Mouse (Mus musculus) hindbrain, embryonic 16.5 days (tissue): ENCODE data around the gene Prkg1. TPM values are rescaled to one million over a fixed set of nuclear protein-coding genes. Genes with fewer than 3 reads are reported as not detected.
A peak's percentile ranks its signal among the peaks of the same experiment; 100 is the strongest.

Experiments
- ATAC-seq: fragments of 200-750 bp; cut with Nextera tagmentation; 2 replicates; pipeline ENCODE4 v1.8.0; 2017; ENCODE audit warnings: moderate TSS enrichment, moderate library complexity
- H3K27ac ChIP-seq: fragments of 300-500 bp; sonication (generic); 2 replicates; pipeline ENCODE4 v1.5.1; 2014; ENCODE audit warnings: low read depth, mild to moderate bottlenecking, control low read depth, low read length, moderate library complexity
- H3K27me3 ChIP-seq: fragments of 300-500 bp; sonication (generic); replicated peaks from 2 replicates; pipeline ENCODE4 v1.6.1; 2014; ENCODE audit warnings: low read length; ENCODE audit not compliant: control insufficient read depth, insufficient read depth
- H3K36me3 ChIP-seq: fragments of 300-500 bp; sonication (generic); 2 replicates; pipeline ENCODE4 v1.6.1; 2014; ENCODE audit warnings: mild to moderate bottlenecking, low read length, moderate library complexity, mixed read lengths; ENCODE audit not compliant: control insufficient read depth, insufficient read depth
- H3K4me1 ChIP-seq: fragments of 300-500 bp; sonication (generic); 2 replicates; pipeline ENCODE4 v1.6.1; 2014; ENCODE audit warnings: low read depth, low read length; ENCODE audit not compliant: control insufficient read depth, insufficient read depth
- H3K4me2 ChIP-seq: fragments of 300-500 bp; sonication (generic); 2 replicates; pipeline ENCODE4 v1.6.1; 2014; ENCODE audit warnings: mild to moderate bottlenecking, low read length, control low read depth, moderate library complexity
- H3K4me3 ChIP-seq: fragments of 300-500 bp; sonication (generic); 2 replicates; pipeline ENCODE4 v1.5.1; 2014; ENCODE audit warnings: mild to moderate bottlenecking, low read length, control low read depth, moderate library complexity
- H3K9ac ChIP-seq: fragments of 300-500 bp; sonication (generic); 2 replicates; pipeline ENCODE4 v1.6.1; 2014; ENCODE audit warnings: low read depth, mild to moderate bottlenecking, control low read depth, low read length, moderate library complexity
- H3K9me3 ChIP-seq: fragments of 300-500 bp; sonication (generic); 2 replicates; pipeline ENCODE4 v1.6.1; 2014; ENCODE audit warnings: mild to moderate bottlenecking, low read length, moderate library complexity; ENCODE audit not compliant: control insufficient read depth
- WGBS: fragments of 180-500 bp; shearing (Covaris S2); extraction: QIAGEN DNeasy Blood & Tissue Kit; methylation state at CpG from one replicate; pipeline ENCODE4 v1.1.7; 2014; 5-methylcytosine and 5-hydroxymethylcytosine counted together
- polyA plus RNA-seq: library from polyadenylated mRNA; unstranded; fragments of >200 nt; fragmentation: Nextera tagmentation; extraction: Ambion mirVana; gene quantifications from 2 replicates; pipeline ENCODE4 v1.2.1, GENCODE M21; 2015

Gene Prkg1
- polyA plus RNA-seq, 1 experiment from 2014 or later, result 4.8 TPM

DNA sequence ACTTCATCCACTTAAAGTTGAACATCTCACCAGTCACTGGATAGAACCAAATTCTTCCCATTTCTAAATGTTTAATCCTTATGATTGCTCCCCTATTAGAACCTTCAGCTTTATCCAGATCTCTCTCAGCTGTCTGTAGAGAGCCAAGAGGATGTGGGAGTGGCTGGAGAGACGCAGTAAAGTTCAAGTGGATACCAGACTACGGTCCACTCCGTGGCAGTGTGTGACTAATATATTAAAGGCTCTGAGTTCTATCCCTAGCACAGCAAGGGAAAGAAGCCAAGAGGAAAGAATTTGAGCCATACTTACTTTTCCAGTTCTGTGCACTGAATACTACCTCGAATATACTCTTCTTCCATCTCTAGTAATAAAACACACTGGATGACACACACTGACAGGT is 919.9 kb downstream of the Prkg1 start:
- Histone ChIP-seq H3K27ac (no peak overlapping the region), H3K36me3 (no peaks in the 10 kb centered on the region), H3K9me3 (no peaks in the 10 kb centered on the region), H3K4me1 (no peaks in the 10 kb centered on the region), H3K4me3 (no peak overlapping the region), H3K9ac (no peak overlapping the region), H3K27me3 (no peaks in the 10 kb centered on the region), H3K4me2 (no peak overlapping the region)
- WGBS, result 83% methylated on average over 4 of the region's 4 CpGs
- no peak for ATAC-seq

DNA sequence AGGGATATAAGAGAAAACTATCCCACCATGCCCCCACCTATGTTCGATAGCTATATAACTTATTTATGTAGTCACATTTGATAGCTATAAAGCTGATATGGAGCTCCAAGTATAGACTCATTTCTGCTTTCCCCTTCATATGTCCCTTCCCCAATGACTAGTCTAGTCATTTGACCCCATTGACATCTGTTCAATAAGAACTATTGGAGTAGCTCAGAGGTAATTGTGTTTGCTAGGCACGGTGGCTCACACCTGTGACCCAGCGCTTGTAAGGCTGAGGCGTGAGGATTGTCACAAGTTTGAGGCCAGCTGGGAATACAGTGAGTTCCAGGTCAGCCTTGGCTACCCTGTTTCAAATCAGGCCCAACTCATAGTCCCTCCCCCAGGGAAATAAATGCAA is 921.2 kb downstream of the Prkg1 start:
- Histone ChIP-seq H3K27ac (no peak overlapping the region), H3K4me3 (no peak overlapping the region), H3K36me3 (no peaks in the 10 kb centered on the region), H3K4me1 (no peaks in the 10 kb centered on the region), H3K9me3 (no peaks in the 10 kb centered on the region), H3K4me2 (no peak overlapping the region), H3K27me3 (no peaks in the 10 kb centered on the region), H3K9ac (no peak overlapping the region)
- 75% methylated on average over 4 of the region's 4 CpGs for WGBS
- peak; percentile 70 for ATAC-seq

DNA sequence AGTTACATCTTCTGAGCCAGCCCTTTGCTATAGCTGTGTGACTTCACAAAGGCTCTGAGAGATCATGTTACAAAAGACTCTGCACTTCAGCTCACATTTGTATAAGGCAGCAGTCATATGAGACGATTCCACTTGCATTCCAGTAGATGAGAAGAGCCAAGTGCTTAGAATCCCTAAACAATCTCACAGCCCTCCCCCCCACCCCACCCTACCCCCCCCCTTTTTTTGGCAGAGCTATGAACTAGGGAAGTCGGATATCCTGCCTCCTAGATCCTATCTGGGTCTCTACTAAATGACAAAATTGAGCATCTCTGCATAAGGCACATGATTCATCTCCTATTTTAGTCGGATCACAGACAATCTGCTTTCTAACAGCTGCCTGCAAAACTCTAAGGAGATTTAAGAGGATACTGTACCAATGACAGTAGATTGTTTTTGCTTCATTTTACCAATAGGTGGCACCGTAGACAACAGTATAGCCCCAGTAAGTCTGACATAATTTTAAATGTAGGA is 921.7 kb downstream of the Prkg1 start:
- Histone ChIP-seq H3K27me3 (no peaks in the 10 kb centered on the region), H3K9me3 (no peaks in the 10 kb centered on the region), H3K36me3 (no peaks in the 10 kb centered on the region), H3K4me1 (no peaks in the 10 kb centered on the region), H3K4me3 (no peak overlapping the region), H3K9ac (peak overlapping the region; percentile 45), H3K27ac (no peak overlapping the region), H3K4me2 (peak overlapping the region; percentile 25; the same call in 1 of the 2 replicates)
- ATAC-seq, result peak; percentile 94
- 13% methylated on average over 4 of the region's 4 CpGs for WGBS

DNA sequence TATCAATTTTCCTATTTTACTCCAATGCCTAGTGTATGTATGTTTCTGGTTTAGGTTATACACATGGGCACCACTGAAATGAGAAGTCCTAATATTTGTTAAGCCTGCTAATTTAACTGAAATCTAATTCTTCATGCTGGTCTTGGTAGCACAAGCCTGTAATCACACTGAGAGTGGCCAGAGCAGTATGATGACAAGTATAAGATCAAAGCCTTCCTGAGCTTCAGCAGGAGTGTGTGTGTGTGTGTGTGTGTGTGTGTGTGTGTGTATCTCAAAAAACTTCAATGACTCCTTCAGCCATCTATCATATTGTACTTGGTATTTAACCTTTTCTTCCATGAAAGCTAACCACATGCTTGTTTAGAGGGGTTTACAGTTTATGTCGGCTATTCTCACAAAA is 922.2 kb downstream of the Prkg1 start:
- ATAC-seq, result no peak
- WGBS, result 77% methylated on average over 1 of the region's 1 CpGs
- H3K4me3 ChIP-seq, result no peak overlapping the region
- no peak overlapping the region for H3K9ac ChIP-seq
- no peaks in the 10 kb centered on the region for H3K27me3 ChIP-seq
- H3K9me3 ChIP-seq, result no peaks in the 10 kb centered on the region
- H3K4me2 ChIP-seq, result no peak overlapping the region
- H3K36me3 ChIP-seq, result no peaks in the 10 kb centered on the region
- H3K4me1 ChIP-seq, result no peaks in the 10 kb centered on the region
- no peak overlapping the region for H3K27ac ChIP-seq

DNA sequence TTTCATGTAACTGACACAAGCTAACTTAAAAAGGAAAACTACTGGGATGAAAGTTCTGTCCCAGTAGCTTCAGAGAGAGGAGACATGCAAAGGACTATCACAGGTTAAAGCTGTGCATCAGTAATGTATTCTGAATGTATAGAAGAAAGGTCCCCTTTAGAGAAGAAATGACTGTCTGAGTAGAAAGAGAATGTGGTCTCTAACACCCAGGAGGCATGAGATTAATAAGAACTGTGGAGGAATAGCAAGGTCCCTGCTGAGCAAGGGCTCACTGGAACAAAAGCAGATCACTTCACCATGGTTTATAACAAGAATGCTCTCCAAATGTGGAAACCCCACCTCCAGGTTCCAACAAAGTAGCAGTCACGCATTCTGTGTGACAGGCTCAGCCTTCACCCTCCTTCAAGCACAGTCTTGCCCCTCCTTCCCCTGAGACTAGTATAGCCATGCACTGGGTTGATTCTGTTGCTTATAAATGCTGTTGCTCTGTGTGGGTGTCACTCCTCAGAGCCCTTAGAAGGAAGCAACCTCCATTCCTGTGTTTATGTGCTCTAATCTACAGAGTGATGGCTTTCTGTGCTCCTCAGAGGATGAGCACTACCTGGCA is 931.7 kb downstream of the Prkg1 start:
- H3K9ac ChIP-seq, result no peak overlapping the region
- ATAC-seq, result no peak
- 26% methylated on average over 1 of the region's 1 CpGs for WGBS

DNA sequence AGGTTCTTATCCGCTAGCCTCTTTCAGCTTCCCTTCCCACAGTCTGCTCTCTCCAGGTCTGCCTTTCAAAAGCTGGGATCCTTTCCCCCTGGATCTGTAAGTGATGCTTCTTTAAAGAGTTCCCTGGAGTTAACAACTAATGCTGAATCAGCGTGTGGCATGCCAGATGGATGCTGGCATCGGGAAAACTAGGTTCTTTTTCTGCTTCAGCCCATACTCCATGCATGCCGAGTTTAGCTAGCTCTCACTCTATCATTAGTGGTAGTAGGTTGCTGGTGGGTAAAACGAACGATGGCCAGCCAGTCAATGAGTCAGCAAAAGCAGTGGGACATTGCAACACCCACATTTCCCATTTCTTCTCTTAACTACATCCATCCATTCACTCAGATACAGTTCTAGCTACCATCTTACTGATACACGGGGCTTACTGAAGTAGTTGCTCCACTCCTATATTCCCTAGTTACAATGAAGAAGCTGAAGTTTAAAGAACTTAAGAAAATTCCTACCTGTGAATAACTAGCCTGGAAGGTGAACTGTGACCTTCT is 935.5 kb downstream of the Prkg1 start:
- H3K4me2 ChIP-seq, result no peak overlapping the region
- no peaks in the 10 kb centered on the region for H3K9me3 ChIP-seq
- no peaks in the 10 kb centered on the region for H3K36me3 ChIP-seq
- no peak overlapping the region for H3K9ac ChIP-seq
- ATAC-seq, result no peak
- H3K4me3 ChIP-seq, result no peak overlapping the region
- no peaks in the 10 kb centered on the region for H3K4me1 ChIP-seq
- H3K27ac ChIP-seq, result no peak overlapping the region
- no peaks in the 10 kb centered on the region for H3K27me3 ChIP-seq
- 87% methylated on average over 7 of the region's 7 CpGs for WGBS

More for the DNA sequence above, 931.7 kb downstream of the Prkg1 start:
- H3K9me3 ChIP-seq, result no peaks in the 10 kb centered on the region
- H3K4me2 ChIP-seq, result no peak overlapping the region
- no peak overlapping the region for H3K4me3 ChIP-seq
- H3K27ac ChIP-seq, result no peak overlapping the region
- no peaks in the 10 kb centered on the region for H3K4me1 ChIP-seq
- no peaks in the 10 kb centered on the region for H3K27me3 ChIP-seq
- H3K36me3 ChIP-seq, result no peaks in the 10 kb centered on the region

DNA sequence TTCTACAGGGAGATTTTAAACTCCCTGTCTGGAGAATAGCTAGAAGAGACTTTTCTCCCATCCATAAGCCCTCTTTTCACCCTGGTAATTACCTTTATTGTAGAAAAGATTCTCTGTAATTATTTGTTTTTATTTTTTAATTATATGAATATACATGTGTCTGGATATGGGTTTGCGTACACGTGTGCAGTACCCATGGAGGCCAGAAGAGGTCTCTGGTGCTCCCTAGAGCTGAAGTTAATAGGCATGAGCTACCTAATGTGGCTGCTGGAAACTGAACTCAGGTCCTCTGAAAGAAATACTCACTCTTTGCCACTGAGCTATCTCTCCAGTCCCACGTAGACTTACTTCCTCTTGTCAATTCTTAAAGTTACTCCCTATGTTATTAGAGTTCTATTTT is 937.0 kb downstream of the Prkg1 start:
- no peak for ATAC-seq
- H3K27ac ChIP-seq, result no peak overlapping the region

DNA sequence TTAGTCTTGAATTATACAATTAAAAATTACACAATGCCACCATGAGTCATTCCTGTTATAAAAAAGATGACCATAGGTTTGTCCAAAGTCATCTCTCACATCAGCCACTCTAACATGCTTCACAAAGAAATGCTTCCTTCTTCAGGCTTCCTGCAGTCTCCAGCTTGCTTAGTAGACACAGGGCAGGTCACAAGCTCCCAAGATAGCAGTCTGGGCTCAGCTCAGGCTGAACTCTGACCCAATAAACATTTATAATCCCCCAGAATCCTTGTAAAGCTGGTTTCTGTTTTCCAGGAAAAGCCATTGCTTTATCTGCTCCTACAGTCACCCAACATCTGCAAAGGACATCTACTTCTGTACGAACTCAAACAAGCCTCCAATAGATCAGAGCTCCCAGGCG is 938.7 kb downstream of the Prkg1 start:
- Histone ChIP-seq H3K36me3 (no peaks in the 10 kb centered on the region), H3K9ac (no peak overlapping the region), H3K27me3 (no peaks in the 10 kb centered on the region), H3K4me3 (no peak overlapping the region), H3K4me1 (no peaks in the 10 kb centered on the region), H3K27ac (no peak overlapping the region), H3K4me2 (no peak overlapping the region), H3K9me3 (no peaks in the 10 kb centered on the region)
- no peak for ATAC-seq
- WGBS, result 77% methylated on average over 2 of the region's 2 CpGs

More for the DNA sequence above, 937.0 kb downstream of the Prkg1 start:
- no peaks in the 10 kb centered on the region for H3K4me1 ChIP-seq
- no peaks in the 10 kb centered on the region for H3K9me3 ChIP-seq
- H3K36me3 ChIP-seq, result no peaks in the 10 kb centered on the region
- H3K9ac ChIP-seq, result no peak overlapping the region
- WGBS, result 82% methylated on average over 3 of the region's 3 CpGs
- H3K27me3 ChIP-seq, result no peaks in the 10 kb centered on the region
- no peak overlapping the region for H3K4me2 ChIP-seq
- H3K4me3 ChIP-seq, result no peak overlapping the region

DNA sequence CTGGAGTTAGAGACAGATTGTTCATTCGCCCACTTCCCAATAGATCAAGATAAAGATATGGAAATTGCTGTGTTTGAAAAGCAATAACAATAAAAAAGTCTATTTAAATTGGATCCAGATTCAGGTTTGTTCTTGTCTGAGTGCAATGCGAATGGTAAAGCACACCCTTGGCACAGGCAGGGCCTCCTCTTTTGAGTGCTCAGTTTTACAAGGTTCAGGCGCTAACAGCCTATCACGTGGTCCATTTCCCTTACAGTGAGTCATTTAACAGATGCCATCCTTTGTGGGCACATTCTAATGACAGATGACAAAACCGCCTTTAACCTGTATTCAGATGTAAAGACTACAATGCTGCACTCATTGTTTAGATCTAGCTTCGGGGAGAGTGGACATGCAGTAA is 949.2 kb downstream of the Prkg1 start:
- ATAC-seq, result no peak
- Histone ChIP-seq H3K36me3 (no peaks in the 10 kb centered on the region), H3K9ac (no peak overlapping the region), H3K27me3 (no peaks in the 10 kb centered on the region), H3K4me3 (no peak overlapping the region), H3K4me2 (no peak overlapping the region), H3K9me3 (no peaks in the 10 kb centered on the region), H3K4me1 (no peaks in the 10 kb centered on the region), H3K27ac (no peak overlapping the region)
- WGBS, result 56% methylated on average over 6 of the region's 6 CpGs
